Mouse (Mus musculus) liver, postnatal 0 days (tissue): Measurements from ENCODE around the gene Map3k6.

Experiments used
- CTCF ChIP-seq: sonication (generic); IDR thresholded peaks from 2 replicates; pipeline ENCODE4 v1.5.1; 2016; ENCODE audit warnings: antibody characterized with exemption, low read depth
- EP300 ChIP-seq: IDR thresholded peaks from 2 replicates; pipeline ENCODE4 v1.6.1; 2016; ENCODE audit warnings: antibody characterized with exemption, low read depth, mild to moderate bottlenecking

- no peak for TF ChIP-seq CTCF
- TF ChIP-seq EP300: no peak
Observed at GRCm38 (mm10) chr4:133270929-133271328, 30.3 kb downstream of the Map3k6 start.
